Mouse (Mus musculus) spleen, adult 12 weeks (tissue): ENCODE measurements around the gene Ciao1.
"Not testable (repeated sequence)": the region's sequence is repeated elsewhere in the genome, so short reads cannot be mapped to it uniquely, and the experiment has no call there.

ENCODE experiments used
- DNase-seq: peaks from one replicate; pipeline ENCODE4 v3.0.0; 2022; ENCODE audit warnings: low spot score

Ciao1 gene

GRCm38 (mm10) chr2:127247592-127248333 is at the start of gene Ciao1, which contains the start of gene Tmem127:
Ciao1 (minus strand) TSS chr2:127247816.
Tmem127 (plus strand) TSS chr2:127247908.
- DNase-seq = peak; percentile 94

DNA sequence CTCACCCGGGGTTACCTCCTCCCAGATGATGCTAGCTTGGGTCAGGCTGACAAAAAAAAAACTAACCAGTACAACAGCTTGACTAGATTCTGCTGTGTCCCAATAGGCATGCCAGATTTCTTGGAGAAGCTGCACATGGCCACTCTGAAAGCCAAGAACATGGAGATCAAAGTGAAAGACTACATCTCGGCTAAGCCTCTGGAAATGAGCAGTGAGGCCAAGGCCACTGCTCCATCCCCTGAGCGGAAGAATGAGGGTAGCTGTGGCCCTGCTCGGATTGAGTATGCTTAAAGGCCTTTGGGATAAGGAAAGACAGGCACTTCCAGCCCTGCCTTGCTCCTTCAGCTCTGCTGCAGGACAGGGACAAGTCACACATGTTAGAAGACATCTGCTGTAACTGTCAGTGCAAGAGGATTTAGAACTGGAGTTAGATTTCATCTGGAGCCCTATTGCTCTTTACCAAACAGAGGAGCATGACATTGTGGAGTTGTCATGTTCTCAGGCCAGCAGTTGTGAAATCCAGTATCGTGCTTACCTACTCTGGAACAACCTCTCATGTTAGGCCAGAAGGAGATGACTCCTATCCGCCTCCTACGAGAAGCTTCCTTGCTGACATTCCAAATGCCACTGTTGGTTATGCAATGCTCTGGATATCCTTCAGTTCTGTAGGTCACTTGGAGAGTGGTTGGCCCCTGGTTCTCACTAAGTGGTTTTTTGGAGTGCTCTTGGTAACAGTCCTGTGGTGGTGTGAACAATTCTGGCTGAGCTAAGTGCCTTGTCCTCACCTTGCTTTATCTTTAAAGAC is 49.6 kb upstream of the Ciao1 start:
- DNase-seq = no peak

DNA sequence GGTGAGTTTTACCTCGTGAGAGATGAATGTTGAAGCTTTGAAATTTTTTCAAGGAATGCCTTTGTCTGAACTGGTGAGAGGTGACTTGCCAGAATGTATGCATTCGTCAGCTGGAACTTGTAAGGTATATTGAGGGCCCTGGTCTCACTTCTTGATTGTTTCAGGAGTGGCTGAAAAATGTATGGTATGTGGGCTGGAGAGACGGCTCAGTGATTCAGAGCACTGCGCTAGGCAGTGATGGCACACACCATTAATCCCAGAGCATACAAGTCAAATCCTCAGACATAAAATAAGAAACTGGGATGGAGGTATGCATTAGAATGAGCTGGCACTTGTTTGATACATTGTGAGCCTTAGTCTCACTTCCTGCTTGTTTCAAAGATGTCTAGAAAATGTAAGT is 44.6 kb upstream of the Ciao1 start:
- no peak for DNase-seq

GRCm38 (mm10) chr2:127278162-127278561 is 30.5 kb upstream of the Ciao1 start:
- DNase-seq = no peak

DNA sequence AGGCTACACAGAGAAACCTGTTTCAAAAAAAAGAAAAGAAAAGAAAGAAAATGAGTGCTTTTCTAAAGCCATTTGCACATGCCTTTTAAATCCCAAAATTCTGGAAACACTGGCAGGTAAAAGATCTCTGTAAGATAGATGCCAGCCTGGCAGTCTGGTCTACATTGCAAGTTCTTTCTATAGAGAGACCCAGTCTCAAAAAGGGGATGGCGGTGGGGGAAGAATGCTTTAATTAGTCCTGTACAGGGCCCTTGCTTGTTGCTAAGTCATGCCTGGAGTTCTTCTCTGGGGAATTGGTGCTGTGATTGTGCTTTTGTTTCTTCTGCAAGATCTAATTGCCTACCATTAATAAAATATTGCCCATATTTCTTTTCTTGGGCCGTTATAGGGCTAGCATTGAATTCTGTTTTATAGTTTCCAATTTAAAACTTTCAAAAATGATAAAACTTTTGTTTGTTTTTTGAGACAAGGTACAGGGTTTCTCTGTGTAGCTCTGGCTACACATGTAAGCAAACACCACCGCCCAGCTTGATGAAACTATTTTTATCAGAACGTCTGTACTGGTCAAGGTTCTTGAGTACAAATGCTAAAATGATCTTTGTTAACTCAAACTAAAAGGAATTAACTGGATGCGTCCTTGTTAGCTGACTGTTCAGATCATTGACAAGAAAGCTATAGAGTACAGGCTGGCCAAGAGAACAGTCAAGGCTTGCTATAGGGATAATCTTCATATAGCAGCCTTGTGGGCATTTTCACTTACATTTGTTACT is 28.1 kb upstream of the Ciao1 start:
- DNase-seq = no peak

DNA sequence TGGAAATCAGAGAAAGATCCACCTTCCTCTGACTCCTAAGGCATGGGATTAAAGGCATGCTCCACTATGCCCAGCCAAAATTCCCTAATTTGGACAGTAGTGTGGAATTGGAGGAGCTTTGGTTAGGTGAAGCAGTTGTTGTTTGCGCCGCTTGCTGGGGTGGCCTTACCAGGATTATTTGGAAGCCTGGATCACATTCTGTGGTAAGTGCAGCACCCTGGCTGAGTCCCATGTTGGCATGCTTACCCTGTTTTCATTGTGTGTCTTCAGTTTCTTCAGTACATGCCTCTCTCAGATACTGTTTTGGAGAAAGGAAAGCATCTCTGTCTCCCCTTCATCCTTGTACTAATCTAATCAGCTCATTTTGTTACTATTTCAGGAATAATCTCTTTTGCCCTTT is 27.0 kb upstream of the Ciao1 start:
- DNase-seq = no peak

DNA sequence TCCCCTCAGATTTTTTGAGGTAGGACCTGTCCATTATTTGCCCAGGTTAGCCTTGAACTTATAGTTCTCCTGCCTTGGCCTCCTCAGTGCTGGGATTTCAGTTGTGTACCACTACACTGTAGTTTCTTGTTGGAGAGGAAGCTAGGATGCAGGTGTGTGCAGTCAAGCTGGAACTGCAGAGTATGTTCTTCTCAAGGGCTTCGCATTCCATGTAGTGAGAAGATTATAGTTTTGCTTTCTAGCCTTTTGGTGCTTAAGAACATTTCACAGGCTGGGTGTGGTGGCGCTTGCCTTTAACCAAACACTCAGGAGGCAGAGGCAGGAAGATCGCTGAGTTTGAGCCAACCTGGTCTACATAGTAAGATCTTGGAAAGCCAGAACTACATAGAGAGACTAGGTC is 25.2 kb upstream of the Ciao1 start:
- DNase-seq = no peak

DNA sequence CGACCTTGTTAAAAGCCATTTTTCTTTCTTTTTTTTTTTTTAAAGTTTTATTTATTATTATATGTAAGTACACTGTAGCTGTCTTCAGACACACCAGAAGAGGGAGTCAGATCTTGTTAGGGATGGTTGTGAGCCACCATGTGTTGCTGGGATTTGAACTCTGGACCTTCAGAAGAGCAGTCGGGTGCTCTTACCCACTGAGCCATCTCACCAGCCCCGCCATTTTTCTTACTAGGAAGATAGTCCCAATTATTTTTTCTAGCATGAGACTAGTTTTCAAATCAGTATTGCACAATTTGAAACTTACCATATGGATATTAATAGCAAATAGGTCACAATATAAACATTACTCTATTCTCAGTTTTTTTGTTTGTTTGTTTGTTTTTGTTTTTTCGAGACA is 24.4 kb upstream of the Ciao1 start:
- DNase-seq = not testable (repeated sequence)

GRCm38 (mm10) chr2:127271042-127271515 is 23.5 kb upstream of the Ciao1 start:
- DNase-seq = no peak

GRCm38 (mm10) chr2:127270300-127271041 is 22.9 kb upstream of the Ciao1 start:
- DNase-seq = peak; percentile 81

GRCm38 (mm10) chr2:127269491-127270299 is 22.1 kb upstream of the Ciao1 start, which contains the start of gene Stard7:
Stard7 (plus strand) TSS chr2:127270218.
- DNase-seq = peak; percentile 94

- no peak for DNase-seq
Observed at GRCm38 (mm10) chr2:127267854-127268253, 20.2 kb upstream of the Ciao1 start.

DNA sequence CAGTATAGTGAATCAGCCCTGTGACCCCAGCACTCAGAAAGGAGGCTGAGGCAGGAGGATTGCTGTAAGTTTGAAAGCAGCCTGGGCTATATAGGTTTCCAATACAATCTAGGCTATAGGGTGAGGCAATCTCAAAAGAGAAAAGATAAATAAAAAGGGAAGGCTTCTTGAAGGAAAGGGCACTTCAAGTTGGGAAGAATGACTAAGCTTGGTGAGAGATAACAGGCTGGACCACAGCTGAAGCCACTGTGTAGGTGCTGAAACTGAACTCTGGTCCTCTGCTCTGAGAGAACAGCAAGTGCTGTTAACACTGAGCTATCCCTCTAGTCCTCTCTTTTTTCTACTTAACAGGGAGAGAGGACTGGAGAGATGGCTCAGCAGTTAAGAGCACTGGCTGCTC is 14.9 kb upstream of the Ciao1 start:
- DNase-seq = no peak

- no peak for DNase-seq
Observed at GRCm38 (mm10) chr2:127259340-127259739, 11.7 kb upstream of the Ciao1 start.

DNA sequence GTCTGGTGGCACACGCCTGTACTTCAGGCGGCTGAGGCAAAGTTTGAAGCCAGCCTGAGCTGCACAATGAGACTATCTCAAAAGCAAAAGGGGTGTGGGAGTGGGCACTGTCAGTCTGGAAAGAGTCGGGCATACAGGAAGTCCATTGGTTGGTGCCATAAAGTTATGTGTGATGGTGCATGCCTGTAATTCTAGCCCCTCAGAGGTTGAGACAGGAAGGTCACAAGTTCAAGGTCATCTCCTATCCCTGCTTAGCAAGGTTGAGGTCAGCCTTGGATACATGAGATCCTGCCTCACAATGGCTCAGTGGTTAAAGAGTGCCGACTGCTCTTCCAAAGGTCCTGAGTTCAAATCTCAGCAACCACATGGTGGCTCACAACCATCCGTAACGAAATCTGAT is 7.7 kb upstream of the Ciao1 start:
- DNase-seq = no peak

GRCm38 (mm10) chr2:127254604-127255134 is 7.1 kb upstream of the Ciao1 start:
- DNase-seq = no peak

DNA sequence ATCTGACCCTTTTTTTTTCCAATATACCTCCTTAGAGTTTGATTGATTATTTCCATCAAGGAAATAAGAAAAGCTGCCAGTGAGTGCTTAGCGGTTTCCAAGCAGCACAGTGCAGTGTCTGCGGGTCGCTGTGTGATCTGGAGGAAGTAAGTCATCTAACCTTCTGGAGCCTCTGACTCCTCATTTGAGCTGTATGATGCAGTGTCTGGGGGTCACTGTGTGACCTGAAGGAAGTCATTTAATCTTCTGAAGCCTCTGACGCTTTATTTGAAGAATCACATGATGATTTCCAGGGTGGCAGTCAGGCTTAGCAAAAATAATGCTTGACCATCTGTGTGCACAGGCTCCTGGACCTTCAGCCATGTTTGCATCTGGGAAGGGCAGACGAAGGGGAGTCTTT is 5.2 kb upstream of the Ciao1 start:
- no peak for DNase-seq

DNA sequence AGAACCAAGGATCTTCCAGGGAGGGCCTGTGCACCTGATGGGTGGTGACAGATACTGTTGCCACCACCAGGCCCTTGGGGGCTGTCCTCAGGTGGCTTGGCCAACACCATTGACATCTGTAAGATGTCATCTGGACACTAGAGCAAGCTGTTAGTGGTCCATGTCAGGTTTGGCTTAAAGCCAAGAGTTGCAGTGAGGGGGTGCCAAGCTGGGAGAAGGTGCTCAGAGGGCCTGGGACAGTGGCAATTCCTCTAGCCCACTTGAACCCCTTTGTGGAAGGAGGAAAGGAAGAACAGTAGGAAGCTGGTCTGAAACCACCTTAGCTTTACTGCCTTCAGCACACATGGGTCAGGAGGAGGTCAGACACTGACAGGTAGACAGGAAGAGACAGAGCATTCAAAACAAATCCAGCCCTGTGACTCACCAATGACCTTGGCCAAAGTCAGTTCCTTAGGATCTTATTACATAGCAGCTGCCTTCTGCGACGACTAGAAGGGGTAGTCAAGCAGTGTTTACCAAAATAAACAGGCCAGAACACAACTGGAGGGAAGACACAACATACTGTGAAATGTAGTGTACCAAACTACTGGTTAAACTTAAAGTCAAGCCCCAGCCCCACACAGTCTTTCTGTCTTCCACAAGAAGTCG is 4.4 kb upstream of the Ciao1 start:
- DNase-seq = no peak

- no peak for DNase-seq
Observed at GRCm38 (mm10) chr2:127251457-127251856, 3.8 kb upstream of the Ciao1 start.
